Mouse (Mus musculus): ENCODE measurements around the gene Rad51d. TPM values are rescaled to one million over a fixed set of nuclear protein-coding genes. Genes with fewer than 3 reads are reported as not detected.

The Rad51d gene
- 18.5 and 26.8 TPM in 2 replicates for polyA plus RNA-seq (2012; rRNA removed)

DNA sequence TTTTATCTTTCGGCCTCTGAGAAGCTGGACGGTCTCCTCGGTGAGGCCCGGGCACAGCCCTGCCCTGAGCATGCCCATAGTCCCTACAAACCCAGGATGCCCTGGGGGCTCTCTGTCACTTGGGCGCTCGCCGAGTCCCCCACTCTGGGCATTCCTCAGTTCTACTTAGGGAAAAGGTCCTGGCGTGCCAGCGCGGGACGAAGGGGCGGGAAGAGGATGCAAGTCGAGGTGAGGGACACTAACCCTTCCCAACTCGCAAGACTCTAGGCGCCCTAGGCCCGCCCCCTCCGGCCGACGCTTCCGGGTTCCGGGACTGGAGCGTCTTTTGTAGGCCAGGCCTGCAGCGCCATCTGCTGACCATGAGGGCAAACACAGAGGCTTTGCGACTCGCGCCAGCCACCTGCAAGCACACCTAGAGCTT is at the start of gene Rad51d:
Rad51d (minus strand) TSS at position 273 of the 421 bp plus-strand sequence.

GRCm38 (mm10) chr11:82910250-82910649 is 19.8 kb upstream of the Rad51d start, which contains the start of gene Unc45b:
Gene Unc45b (plus strand): TSS chr11:82910550.

GRCm38 (mm10) chr11:82907651-82908607 is 17.5 kb upstream of the Rad51d start, which contains the start of gene Nle1:
Gene Nle1 (minus strand): TSS chr11:82908411.

DNA sequence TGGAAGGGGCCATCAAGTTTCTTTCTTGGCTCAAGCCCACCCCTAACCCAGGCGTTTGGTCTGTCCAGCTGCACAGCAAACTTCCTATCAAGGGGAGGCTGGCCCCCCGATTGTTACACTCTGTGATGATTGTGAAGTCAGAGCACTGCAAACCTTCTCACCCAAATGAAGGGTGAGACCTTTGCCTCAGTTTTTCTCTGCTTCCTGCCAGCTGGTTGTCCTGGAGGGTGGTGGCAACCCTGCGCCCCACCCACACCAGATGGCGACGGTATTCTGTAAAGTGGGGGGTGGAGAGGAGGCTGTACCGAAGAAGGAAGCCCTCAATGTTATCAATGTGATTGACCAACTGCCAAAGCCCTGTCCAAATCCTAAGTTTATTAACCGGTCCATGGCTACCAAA is 1.5 kb upstream of the Rad51d start, which contains the start of gene Fndc8:
Fndc8 (plus strand) TSS at position 189 of the 400 bp plus-strand sequence.

GRCm38 (mm10) chr11:82871031-82871446 is 19.4 kb downstream of the Rad51d start, which contains the start of gene Rffl:
Gene Rffl (minus strand): TSS chr11:82871210.

Other genes with a start within 250 kb of the Rad51d start
- gene Cct6b, start 126.3 kb downstream of the Rad51d start, polyA plus RNA-seq (2012; rRNA removed) = 0.08 and 0.12 TPM in 2 replicates
- 5.3 and 7.2 TPM in 2 replicates for gene Zfp830, start 126.3 kb downstream of the Rad51d start, polyA plus RNA-seq (2012; rRNA removed)
- 23.8 and 27.0 TPM in 2 replicates for gene Lig3, start 109.5 kb downstream of the Rad51d start, polyA plus RNA-seq (2012; rRNA removed)
- 11.7 and 12.7 TPM in 2 replicates for gene Rffl, start 19.4 kb downstream of the Rad51d start, polyA plus RNA-seq (2012; rRNA removed)
- 0.09 and 0.30 TPM in 2 replicates for gene Fndc8, start 1.5 kb upstream of the Rad51d start, polyA plus RNA-seq (2012; rRNA removed)
- gene Nle1, start 17.8 kb upstream of the Rad51d start, polyA plus RNA-seq (2012; rRNA removed) = 91.1 and 92.9 TPM in 2 replicates
- 8.5 and 12.4 TPM in 2 replicates for gene Unc45b, start 19.9 kb upstream of the Rad51d start, polyA plus RNA-seq (2012; rRNA removed)
- gene Slfn5, start 60.7 kb upstream of the Rad51d start, polyA plus RNA-seq (2012; rRNA removed) = 2.1 and 2.2 TPM in 2 replicates
- 0.76 and 0.91 TPM in 2 replicates for gene Slfn9, start 101.2 kb upstream of the Rad51d start, polyA plus RNA-seq (2012; rRNA removed)
- gene Slfn8, start 130.2 kb upstream of the Rad51d start, polyA plus RNA-seq (2012; rRNA removed) = 0.30 and 0.38 TPM in 2 replicates
- 2.4 and 2.8 TPM in 2 replicates for gene Slfn2, start 174.5 kb upstream of the Rad51d start, polyA plus RNA-seq (2012; rRNA removed)
- 0.34 and 0.50 TPM in 2 replicates for gene Slfn1, start 226.2 kb upstream of the Rad51d start, polyA plus RNA-seq (2012; rRNA removed)